Mouse (Mus musculus): ENCODE measurements around the gene Ppp1r37.
"Not testable (repeated sequence)": the region's sequence is repeated elsewhere in the genome, so short reads cannot be mapped to it uniquely, and the experiment has no call there.

The Ppp1r37 gene

DNA sequence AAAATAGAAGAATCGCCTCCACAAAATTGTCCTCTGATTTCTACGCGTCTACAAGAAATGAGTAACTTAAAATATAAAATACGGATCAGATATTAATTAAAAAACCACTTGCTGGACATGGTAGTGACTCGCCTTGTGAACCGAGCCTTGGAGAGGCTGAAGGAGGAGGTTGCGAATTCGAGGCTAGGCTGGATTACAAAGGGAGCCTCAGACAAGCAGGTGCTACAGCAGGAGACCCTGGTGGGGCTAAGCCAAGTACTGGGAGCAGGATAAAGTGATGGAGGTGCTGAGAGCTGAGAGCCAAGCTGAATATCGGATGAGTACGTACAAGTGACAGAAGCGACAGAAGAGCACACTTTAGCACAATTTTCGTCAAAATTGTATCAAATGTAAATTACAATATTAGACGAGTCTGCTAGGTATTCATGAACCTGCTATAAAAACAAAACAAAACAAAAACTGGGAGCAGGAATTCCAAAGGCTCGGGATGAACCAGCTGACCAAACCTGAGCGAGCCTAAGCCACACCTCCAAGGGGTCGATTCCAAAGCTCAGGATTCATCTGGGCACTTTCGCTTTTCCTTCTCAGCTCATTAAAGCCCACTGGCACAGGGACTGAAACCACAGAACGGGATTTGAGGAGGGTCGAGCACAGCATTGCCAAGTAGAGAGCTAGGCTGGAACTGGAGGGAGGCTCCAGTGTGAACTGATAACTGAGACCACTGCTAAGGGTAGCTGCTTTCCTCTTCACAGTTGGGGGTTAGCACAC is at the start of gene Ppp1r37:
Ppp1r37 (minus strand) TSS at position 434 of the 768 bp plus-strand sequence.
- peak; percentile 47 for DNase-seq

DNA sequence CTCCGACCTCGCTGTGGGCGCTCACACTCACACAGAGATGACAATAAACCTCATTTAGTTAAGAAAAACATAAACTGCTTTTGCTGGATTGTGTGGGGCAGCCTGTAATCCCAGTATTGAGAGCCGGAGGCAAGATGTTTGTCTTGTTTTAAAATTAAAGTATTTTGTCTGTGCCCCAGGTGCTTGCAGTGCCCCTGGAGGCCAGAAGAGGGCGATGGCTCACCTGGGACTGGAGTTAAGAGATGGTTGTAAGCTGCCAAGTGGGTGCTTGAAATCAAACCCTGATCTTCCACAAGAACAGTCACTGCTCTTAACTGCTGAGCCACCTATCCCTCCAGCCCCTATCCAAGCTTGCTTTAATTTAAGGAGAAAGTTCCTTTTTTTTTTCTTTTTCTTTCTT is 48.1 kb upstream of the Ppp1r37 start:
- no peak for DNase-seq

DNA sequence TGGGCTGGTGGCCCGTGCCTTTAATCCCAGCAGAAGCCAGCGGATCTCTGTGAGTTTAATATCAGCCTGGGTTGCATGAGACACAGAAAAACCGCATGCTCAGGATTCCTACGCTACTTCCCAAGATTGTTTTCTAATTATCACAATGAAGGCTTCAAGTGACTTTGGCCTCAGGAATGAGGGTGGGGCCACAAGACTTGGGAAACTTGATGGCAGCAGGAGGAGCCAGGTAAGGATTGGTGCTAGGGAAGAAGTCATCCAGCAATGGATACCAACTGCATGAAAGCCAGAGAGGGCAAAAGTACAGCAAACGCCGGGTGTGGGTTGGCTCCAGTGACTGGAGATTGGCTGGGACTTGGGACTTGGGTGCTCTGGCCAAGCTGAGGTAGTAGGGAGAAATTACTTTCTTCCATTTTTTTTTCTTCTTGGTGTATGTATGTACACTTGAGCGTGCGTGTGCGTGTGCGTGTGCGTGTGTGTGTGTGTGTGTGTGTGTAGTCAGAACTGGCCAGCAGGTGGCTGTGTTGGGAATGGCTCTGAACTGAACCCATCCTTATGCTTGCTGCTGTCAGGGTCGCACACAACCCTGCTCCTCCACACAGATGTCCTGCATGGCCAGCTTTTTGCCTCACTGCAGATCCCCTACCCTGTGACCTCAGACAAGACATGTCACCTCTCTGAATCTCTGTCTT is 46.9 kb upstream of the Ppp1r37 start:
- no peak for DNase-seq

DNA sequence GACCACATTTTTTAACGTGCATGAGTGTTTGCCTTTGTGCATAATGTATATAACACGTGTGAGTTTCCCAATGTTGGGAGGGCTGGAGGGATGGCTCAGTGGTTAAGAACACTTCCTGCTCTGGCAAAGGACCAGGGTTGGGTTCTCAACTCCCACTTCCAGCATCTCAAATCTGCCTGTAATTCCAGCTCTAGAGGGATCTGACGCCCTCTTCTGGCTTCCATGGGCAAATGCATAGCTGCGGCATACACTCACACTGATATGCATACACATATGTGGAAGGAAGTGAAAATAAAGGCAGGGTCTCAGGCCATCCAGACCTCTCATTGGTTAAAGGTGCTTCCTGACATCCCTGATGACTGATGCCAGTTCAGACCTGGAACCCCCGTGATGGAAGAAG is 44.4 kb upstream of the Ppp1r37 start:
- no peak for DNase-seq

DNA sequence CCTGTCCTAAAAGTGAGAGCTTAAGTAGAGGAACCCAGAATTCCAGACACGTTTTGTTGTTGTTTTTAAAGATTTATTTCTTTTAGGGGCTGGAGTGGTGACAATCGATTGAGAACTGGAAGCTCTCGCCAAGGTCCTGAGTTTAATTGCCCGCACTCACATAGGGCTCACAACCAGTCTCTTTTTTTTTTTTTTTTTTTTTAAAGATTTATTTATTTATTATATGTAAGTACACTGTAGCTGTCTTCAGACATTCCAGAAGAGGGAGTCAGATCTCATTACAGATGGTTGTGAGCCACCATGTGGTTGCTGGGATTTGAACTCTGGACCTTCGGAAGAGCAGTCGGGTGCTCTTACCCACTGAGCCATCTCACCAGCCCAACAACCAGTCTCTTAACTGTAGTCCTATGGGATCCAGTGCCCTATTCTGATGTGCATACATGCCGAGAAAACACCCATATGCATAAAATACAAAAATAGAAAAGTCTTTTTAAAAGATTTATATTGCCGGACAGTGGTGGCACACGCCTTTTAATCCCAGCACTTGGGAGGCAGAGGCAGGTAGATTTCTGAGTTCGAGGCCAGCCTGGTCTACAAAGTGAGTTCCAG is 41.8 kb upstream of the Ppp1r37 start:
- DNase-seq = not testable (repeated sequence)

DNA sequence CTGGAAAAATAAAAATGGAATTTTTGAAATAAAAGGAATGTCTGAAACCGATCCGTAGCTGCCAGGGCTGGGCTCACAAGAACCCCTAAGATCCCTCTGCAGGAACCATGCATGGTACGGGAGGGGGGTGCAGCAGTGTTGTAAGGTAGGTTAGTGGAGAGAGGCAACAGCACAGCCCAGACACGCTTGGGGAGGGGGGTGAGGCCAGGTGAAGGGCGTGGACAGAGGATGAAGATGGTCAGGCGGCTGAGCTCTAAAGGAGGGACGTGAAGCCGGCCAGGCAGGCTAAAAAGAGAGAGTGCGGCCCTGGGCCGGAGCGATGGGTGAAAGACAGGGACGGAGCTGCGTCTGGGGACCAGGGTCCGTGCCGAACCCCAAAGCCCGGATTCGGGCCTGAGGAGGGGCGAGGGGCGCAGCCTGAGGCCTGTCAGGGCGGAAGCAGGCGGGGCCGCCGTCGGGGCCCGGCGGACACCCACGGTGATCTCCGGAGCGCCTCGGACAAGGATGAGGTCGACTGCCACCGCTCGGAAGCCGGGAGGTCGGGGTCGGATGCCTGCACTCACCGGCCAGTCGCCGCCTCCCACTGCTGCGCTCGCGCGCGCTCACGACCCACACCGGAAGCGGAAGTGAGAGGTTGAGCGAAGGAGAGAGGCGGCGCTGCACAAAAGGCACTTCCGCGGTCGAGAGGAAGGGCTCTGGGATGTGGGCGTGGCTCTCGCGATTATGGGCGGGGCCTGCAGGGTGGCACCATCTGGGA is 41.2 kb upstream of the Ppp1r37 start, which contains the start of gene Clasrp:
Clasrp (minus strand) TSS at position 638 of the 757 bp plus-strand sequence.
- peak; percentile 98 for DNase-seq

DNA sequence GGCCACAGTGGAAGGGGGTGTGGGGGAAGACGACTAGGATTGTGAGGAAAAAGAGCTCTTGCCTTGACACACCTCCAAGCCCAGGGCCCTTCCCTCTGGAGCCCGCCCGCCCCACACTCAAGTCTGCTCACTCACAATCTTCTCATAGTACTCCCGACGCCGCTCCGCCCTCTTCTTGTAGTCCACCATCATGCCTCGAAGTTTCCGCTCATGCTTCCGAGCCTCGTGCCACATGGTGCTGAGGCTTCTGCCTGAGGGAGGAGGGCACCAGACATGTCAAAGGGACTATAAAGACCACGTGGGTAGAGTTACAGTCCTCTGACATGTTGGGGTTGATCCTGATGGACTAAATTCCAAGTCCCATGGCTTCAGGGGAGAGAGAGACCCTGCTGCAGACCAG is 40.2 kb upstream of the Ppp1r37 start:
- DNase-seq = no peak

DNA sequence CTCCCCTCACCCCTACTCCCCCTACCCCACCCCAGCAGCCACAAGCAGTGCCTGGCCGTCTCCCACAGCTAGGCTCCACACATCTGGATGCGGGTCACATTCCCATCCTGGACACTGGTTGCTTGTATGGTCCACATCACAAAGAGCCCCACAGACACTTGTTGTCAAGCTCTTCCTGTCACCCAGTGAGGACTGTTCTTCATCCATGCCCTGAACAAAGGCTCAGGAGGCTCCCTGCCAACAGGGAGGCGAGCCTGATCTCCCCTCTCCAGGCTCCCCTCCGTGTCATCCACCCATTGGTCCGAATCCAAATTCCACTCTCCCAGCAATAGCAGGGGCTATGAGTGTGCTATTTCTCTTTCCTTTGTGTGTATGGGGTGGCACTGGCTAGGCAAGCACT is 37.7 kb upstream of the Ppp1r37 start:
- no peak for DNase-seq

DNA sequence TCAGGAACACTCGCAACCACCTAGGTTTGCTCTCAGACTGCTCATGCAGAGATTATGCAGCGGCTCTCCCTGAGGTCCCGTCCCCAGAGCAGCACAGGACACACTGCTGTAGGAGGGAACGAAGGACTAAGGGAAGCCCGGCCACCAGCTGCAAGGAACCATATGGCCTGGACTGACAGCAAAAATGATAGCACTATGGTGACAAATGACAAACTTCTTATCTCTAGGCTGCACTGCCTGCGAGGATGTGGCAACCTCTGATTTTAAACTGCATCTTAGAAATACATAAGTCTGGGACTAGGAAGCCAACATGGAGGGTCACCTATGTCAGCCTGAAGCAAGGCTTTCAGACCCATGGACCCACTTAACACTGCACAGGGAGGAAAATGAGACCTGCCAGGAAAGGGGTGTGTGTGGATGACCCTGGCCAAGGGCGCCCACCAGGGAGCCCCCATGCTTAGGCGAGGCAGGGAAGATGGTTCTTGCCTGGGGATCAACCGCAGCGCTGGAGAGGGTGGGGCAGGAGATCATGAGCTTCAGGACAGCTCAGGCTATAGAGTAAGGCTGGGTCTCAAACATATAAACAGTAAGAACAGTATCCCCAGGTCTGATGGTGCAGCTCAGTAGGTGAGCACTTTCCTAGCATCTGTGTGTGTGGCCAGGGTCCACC is 30.3 kb upstream of the Ppp1r37 start:
- DNase-seq = peak; percentile 38

DNA sequence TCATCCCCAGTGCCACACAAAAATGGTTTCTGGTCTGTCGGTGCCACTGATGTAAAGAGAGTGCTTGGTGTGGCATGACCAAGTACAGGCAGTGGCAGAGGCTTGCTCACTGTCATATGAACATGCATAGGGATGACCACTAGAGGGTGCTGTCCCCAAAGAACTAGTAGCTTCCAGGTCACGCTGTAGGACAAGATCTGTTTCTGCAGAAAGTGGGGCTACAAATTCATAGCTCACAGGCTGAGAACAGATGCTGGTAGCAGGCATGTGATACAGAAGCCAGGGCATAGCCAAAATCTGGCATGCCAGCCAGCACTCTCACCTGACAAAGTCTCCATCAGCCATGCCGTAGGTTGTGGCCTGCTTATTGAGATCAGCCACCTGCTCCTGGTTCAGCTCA is 27.0 kb upstream of the Ppp1r37 start:
- peak; percentile 76 for DNase-seq

DNA sequence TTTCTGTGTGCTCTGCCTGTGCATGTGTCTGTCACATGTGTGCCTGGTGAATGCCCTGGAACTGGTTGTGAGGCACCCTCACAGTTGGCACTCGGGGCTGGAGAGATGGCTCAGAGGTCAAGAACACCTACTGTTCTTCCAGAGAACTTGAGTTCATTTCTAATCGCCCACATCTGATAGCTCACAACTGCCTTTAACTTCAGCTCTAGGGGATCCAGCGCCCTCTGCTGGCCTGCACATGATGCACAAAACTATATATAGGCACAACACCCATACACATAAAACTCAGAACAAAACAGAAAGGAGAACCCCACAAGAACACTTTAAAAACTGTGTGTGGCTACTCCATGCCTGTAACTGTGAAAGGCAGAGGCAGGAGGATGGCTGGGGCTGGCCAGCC is 26.3 kb upstream of the Ppp1r37 start:
- peak; percentile 79 for DNase-seq

DNA sequence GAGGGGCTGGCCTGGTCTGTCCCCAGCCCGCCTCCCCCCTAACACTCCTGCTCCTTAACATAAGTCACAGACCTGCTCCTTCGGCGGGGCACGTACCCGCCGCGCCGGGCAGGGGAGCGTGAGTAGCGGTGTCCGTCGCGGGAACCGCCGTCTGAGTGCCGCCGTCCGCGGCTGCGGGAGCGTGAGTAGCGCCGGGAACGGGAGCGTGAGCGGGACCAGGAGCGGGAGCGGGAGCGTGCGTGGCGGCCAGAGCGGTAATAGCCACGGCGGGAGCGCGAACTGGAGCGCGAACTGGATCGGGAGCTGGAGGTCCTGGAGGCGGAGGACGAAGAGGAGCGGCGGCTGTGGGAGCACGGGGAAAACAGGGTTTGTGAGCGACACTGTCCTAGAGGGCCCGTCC is 23.4 kb upstream of the Ppp1r37 start:
- DNase-seq = no peak

DNA sequence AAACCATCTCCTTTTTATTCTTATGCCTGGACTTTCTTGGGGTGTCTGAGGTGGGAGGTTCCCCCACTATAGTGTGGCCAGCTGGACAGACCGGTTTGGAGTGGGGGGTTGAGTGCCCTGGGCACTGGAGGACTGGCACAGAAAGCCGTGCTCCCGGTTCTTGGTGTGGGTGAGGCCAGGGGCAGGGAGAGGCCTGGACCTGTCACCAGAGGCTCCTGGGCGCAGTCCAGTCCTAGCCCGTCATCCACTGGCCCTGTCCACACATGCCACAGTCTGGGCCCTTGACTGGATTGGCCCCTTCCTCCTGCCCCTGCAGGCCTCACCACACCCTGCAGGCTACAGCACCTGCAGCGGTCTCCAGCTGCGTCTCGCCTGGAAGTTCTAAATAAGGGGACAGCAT is 17.8 kb upstream of the Ppp1r37 start:
- DNase-seq = no peak

DNA sequence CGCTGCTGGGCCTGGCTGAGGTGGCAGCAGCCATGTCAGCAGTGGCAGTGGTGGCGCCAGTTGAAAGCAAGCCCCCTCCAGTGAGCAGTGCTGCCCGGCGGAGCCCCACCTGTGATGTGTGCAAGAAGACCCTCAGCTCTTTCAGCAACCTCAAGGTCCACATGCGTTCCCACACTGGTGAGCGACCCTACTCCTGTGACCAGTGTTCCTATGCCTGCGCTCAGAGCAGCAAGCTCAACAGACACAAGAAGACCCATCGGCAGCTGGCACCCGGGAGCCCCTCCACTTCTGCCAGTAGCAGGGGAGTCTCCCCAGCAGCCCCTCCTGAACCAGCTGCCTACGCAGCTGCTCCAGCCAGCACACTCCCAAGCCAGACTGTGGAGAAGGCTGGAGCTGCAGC is 16.9 kb upstream of the Ppp1r37 start:
- DNase-seq = no peak

DNA sequence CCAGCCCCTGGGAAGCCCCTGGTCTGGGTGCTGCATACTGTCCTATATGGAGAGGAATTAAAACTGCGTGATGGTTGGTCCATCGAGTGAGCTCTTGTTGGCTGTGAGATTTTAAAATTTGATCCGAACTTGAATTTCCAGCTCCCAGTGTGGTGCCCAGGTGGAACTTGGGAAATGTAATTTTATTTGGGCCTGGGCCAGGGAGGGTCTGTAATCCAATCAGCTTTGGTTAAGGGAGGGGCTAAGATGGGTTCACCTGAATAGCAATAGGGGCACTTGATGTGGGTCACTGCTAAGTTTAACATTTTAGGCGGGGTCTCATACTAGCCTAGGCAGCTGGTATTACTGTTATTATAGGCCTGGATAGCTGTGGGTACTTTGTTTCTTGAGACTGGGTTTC is 15.6 kb upstream of the Ppp1r37 start:
- no peak for DNase-seq

DNA sequence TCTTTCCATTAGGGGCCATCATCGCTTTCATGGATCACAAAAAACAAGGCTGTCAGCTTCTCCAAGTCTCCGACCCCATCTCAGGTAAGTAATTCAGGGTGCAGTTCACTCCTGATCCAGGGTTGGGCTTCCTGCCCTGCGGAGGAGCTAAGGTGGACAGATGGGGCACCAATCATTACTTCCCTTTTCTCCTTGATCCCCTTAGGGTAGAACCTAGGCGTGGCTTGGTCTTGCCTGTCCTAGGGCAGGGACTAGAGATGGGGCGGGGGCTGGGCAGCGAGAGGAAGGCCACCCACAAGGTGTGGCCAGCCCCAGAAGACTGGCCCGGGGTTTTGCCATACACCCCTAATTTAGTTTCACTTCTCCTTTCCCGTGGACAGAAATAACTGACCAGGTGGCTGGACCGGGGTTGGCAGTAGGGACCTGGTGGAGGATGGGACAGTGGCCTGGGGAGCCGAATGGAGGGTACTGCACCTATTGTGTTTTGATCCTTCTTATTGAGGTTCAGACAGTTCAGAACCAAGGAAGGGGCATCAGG is 15.1 kb upstream of the Ppp1r37 start:
- DNase-seq = peak; percentile 60

DNA sequence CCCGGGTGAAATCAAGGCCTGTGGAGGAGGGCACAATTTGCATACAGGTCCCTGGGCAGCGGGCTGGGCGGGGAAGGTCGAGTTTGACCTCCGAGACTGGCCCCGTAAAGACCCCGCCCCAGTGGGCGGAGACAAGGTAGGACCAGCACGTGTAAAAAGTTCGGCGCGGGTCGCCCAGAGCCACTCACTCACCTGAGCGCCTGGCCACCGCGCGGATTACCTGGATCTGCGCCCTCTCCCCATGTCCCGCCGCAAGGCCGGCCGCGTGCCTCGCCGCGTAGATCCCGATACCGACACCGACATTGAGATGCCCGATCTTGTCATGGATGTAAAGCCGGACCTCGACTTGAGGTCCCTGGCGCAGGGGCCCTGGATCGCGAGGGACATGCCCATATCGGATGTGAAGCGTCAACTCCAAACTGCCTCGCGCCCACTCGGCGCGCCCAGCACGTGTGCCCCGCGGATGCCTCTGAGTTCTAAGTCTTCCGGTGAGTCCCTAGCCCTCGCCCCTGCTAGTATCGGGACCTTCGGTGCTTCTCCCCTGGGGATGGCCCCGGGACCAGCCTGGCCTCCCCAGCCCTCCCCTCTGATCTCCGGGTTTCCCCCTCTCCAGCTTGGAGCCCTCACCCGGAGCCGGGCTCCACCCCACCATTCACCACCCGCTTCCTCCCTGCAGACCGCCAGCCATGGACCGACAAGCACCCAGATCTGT is 14.4 kb upstream of the Ppp1r37 start, which contains the start of the genes Zfp296 and Gemin7:
Zfp296 (plus strand) TSS at position 147 of the 712 bp plus-strand sequence.
Gemin7 (minus strand) TSS at position 455 of the 712 bp plus-strand sequence.
- peak; percentile 76 for DNase-seq

DNA sequence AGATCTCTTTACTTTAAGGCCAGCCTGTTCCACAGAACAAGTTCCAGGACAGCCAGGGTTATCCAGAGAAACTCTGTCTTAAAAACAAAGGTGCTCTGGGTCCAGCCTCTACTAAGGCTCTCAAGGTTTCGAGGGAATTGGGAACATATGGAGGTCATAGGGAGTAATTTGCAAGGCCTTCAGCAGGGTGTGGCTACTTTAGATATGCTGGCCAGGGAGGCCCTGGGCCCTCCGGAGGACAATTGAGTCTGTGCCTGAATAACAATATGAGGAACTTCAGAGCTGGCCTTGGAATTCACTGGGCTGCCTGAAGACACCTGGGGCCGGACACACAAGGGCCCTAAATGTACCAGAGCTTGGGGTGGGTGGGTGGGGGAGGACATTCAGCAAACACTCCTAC is 12.7 kb upstream of the Ppp1r37 start:
- DNase-seq = peak; percentile 37

DNA sequence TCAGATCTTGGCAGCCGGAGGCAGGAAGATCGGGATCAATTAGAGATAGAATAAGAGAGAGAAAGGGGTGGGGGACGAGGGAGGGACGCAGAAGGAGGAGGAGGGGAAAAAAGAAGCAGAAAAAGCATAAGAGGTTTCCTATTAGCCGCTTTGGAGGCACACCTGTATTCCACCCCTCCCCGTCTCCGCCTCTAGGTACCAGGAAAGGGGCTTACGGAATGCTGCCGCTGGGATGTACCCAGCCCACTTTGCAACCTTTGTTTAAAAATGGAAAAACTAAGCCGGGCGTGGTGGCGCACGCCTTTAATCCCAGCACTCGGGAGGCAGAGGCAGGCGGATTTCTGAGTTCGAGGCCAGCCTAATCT is 10.9 kb upstream of the Ppp1r37 start:
- no peak for DNase-seq

DNA sequence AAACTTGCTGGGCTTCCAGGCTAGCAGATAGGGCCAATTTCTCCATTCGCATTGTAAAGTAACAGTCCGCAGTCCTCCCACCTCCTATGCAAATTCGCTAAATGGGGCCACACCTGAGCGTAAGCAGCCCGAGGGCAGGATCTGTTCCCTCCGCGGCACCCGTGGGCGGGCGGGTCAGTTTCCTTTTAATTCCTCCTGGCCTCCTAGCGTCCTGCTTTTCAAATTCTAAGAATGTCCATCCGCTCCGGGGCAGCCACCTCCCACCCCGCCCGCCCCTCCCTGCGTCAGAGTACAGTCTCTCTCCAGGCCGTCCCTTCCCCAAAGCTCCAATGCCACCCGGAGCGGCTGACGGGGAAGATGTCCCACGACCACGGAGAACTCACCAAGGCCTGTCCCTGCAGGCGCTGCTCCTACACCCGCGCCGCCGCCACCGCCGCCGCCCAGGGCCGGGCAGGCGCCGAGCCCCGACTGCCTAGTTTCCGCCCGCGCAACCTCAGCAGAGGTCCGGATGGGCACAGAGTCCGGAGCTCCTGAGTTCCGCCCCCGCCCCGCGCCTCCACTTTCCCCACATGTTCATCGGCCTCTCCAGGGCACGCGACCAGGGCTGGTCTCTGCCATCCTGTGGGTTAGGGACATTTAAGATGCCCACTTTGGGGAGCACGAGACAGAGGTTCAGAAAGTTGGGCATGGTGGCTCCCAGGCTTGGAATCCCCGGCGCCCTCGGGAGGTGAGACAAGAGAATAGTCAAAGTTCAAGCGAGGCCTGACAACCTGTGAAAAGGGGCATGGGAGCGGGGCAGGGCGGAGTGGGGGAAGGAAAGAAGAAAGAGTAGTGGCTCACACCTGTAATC is 10.3 kb upstream of the Ppp1r37 start:
- peak; percentile 87 for DNase-seq

DNA sequence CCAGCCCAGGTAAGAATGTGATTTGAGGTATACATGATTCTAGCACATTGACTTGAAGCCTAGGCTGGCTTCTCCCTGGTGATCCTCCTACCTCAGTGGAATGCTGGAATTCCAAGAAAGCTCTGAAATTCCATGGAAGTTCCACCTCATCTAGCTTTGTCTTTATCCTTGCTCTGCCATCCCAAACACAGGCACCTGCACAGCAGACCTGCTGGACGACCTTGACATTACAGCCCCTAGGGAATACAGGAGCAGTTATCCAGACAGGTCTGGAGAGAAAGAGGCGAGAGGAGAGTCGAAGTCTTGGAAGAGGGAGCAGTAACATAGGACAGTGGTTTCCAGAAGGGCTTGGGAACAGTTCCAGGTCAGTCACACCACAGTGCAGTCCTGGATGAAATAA is 6.8 kb upstream of the Ppp1r37 start:
- DNase-seq = no peak
